Mouse (Mus musculus) bone marrow macrophage, adult 2 months (primary cell): ENCODE data around the gene Fkbp14. TPM values are rescaled to one million over a fixed set of nuclear protein-coding genes. Genes with fewer than 3 reads are reported as not detected.

Experiments used
- H3K27ac ChIP-seq: 2 replicates; pipeline ENCODE4 v1.5.1; 2012; ENCODE audit warnings: low read depth, low read length; ENCODE audit not compliant: insufficient read depth
- H3K4me1 ChIP-seq: 2 replicates; pipeline ENCODE4 v1.6.1; 2012; ENCODE audit warnings: low read length; ENCODE audit not compliant: control insufficient read depth, insufficient read depth
- H3K4me3 ChIP-seq: 2 replicates; pipeline ENCODE4 v1.5.1; 2012; ENCODE audit warnings: mild to moderate bottlenecking, low read length, moderate library complexity; ENCODE audit not compliant: insufficient read depth
- CTCF ChIP-seq: IDR thresholded peaks from 2 replicates; pipeline ENCODE4 v1.5.1; 2012; ENCODE audit warnings: low read depth, mild to moderate bottlenecking, low read length, moderate library complexity
- POLR2A ChIP-seq: IDR thresholded peaks from 2 replicates; pipeline ENCODE4 v1.6.1; 2012; ENCODE audit warnings: mild to moderate bottlenecking, low read depth, low read length, borderline replicate concordance
- polyA plus RNA-seq: library from polyadenylated mRNA; stranded (reverse); fragments of >200 nt; gene quantifications from 2 replicates; pipeline ENCODE4 v1.2.4, GENCODE M21; 2012; ENCODE audit not compliant: missing spikeins, insufficient read depth, insufficient read length

The Fkbp14 gene
- polyA plus RNA-seq, 1 experiment: 0.72 TPM

- Histone ChIP-seq H3K4me3 (no peak overlapping the region), H3K27ac (no peak overlapping the region), H3K4me1 (no peaks in the 10 kb centered on the region)
- no peak for TF ChIP-seq POLR2A
These were observed 7.0 kb upstream of the Fkbp14 start for GRCm38 (mm10) chr6:54604001-54604715.

- Histone ChIP-seq H3K4me3 (no peak overlapping the region), H3K27ac (no peak overlapping the region), H3K4me1 (no peaks in the 10 kb centered on the region)
- TF ChIP-seq CTCF: no peak
- TF ChIP-seq POLR2A: no peak
These were observed 5.8 kb upstream of the Fkbp14 start for GRCm38 (mm10) chr6:54602891-54603290.

GRCm38 (mm10) chr6:54600681-54601347 is 3.7 kb upstream of the Fkbp14 start:
- Histone ChIP-seq H3K4me1 (no peaks in the 10 kb centered on the region), H3K4me3 (no peak overlapping the region), H3K27ac (no peak overlapping the region)
- TF ChIP-seq CTCF: no peak
- no peak for TF ChIP-seq POLR2A

- Histone ChIP-seq H3K4me3 (no peak overlapping the region), H3K4me1 (no peaks in the 10 kb centered on the region), H3K27ac (no peak overlapping the region)
- TF ChIP-seq POLR2A (no peak), CTCF (no peak)
These were observed 603 bp upstream of the Fkbp14 start for GRCm38 (mm10) chr6:54597711-54598110.

GRCm38 (mm10) chr6:54595330-54595878 is 1.7 kb downstream of the Fkbp14 start:
- H3K27ac ChIP-seq: no peak overlapping the region
- peaks cover 4% of the 10 kb centered on the region; the same call in 1 of the 2 replicates for H3K4me1 ChIP-seq
- TF ChIP-seq CTCF (no peak), POLR2A (no peak)
- H3K4me3 ChIP-seq: peak overlapping the region; percentile 59

- peaks cover 4% of the 10 kb centered on the region; the same call in 1 of the 2 replicates for H3K4me1 ChIP-seq
- H3K4me3 ChIP-seq: peak within 1 kb of the TSS; percentile 59
- no peak within 1 kb of the TSS for H3K27ac ChIP-seq
- TF ChIP-seq CTCF: no peak
- 0 out of 2 replicates have a peak, but pooled peaks have one; percentile 39 for TF ChIP-seq POLR2A
These were observed 2.4 kb downstream of the Fkbp14 start, which contains the start of gene Plekha8 for GRCm38 (mm10) chr6:54594469-54595329. Gene Plekha8, plus strand, starts transcription at chr6:54595111.

GRCm38 (mm10) chr6:54593766-54594468 is 3.2 kb downstream of the Fkbp14 start:
- no peak overlapping the region for H3K4me3 ChIP-seq
- no peak for TF ChIP-seq CTCF
- no peak for TF ChIP-seq POLR2A
- peaks cover 4% of the 10 kb centered on the region; the same call in 1 of the 2 replicates for H3K4me1 ChIP-seq
- no peak overlapping the region for H3K27ac ChIP-seq

GRCm38 (mm10) chr6:54592938-54593535 is 4.1 kb downstream of the Fkbp14 start:
- Histone ChIP-seq H3K27ac (peak overlapping the region; percentile 9; the same call in 1 of the 2 replicates), H3K4me3 (peak overlapping the region; percentile 90), H3K4me1 (peaks cover 4% of the 10 kb centered on the region; the same call in 1 of the 2 replicates)
- no peak for TF ChIP-seq CTCF
- TF ChIP-seq POLR2A: 0 out of 2 replicates have a peak, but pooled peaks have one; percentile 60
